9 mouse cellular contexts compared by ENCODE assay signal in genomic region chr1:194839230-194839910, GRCm38 (mm10).
DNase-seq lines count a peak whose midpoint lies in the region; ATAC-seq and TF ChIP-seq lines count a peak whose summit lies in the region.
"Had no signal": no experiment of that assay in that cellular context is flagged by ENCODE, and none has a peak within 500 bp of the region (broad histone marks: within the 10 kb centered on the region; RNA-seq: fewer than 3 reads in every experiment).

No protein-coding gene starts in this region.

- H3K4me1 ChIP-seq in lung, postnatal 0 days (ENCODE audit: insufficient read depth, low read depth, low read length), result no peaks in the 10 kb centered on the region
- H3K4me1 ChIP-seq: limb, embryonic 15.5 days had no signal

- H3K36me3 ChIP-seq in lung, postnatal 0 days (ENCODE audit: insufficient read depth, low read length), result no peaks in the 10 kb centered on the region
- H3K36me3 ChIP-seq: limb, embryonic 15.5 days had no signal

- 7% methylated on average over 1 of the region's 1 CpGs for WGBS in lung, postnatal 0 days

- H3K4me3 ChIP-seq in lung, postnatal 0 days (ENCODE audit: low read depth, low read length), result no peak overlapping the region
- H3K4me3 ChIP-seq: limb, embryonic 15.5 days had no signal

- H3K27me3 ChIP-seq in lung, postnatal 0 days (replicated peaks; ENCODE audit: insufficient read depth, low read length), result no peaks in the 10 kb centered on the region
- H3K27me3 ChIP-seq: limb, embryonic 15.5 days had no signal

- intact Hi-C loops in heart, postnatal 10 days (cut with DNase I), result loop anchor here (2.0 to 5.0 kb wide), 3 partner anchors 38 to 123 kb away; no protein-coding TSS in a partner anchor

- DNase-seq in adrenal gland, postnatal 10 days, result peak; percentile 63
- DNase-seq in adrenal gland, adult 8-10 months, result no peak
- peak; percentile 29 to 80 for DNase-seq in layer of hippocampus, adult 18-20 months (ENCODE audit: low spot score in 2 of 2)
- DNase-seq in layer of hippocampus, adult 9-11 months, result no peak
- DNase-seq in adrenal gland, postnatal 14 days, result peak; percentile 48
- DNase-seq in heart, postnatal 10 days, result peak; percentile 48 to 70
- DNase-seq in lung, postnatal 0 days (ENCODE audit: low spot score), result peak; percentile 51
- DNase-seq in Muller cell, postnatal 12 days (ENCODE audit: inconsistent ontology term), result no peak

- no peaks in the 10 kb centered on the region for H3K9me3 ChIP-seq in lung, postnatal 0 days (ENCODE audit: low read length)
- H3K9me3 ChIP-seq: limb, embryonic 15.5 days had no signal

- no peak overlapping the region for H3K27ac ChIP-seq in lung, postnatal 0 days (ENCODE audit: low read length)
- H3K27ac ChIP-seq: limb, embryonic 15.5 days had no signal

- no peak overlapping the region for H3K9ac ChIP-seq in lung, postnatal 0 days (replicated peaks; ENCODE audit: low read depth)
- H3K9ac ChIP-seq: limb, embryonic 15.5 days had no signal

- peak; percentile 67 for TF ChIP-seq CTCF in lung, postnatal 0 days (IDR thresholded peaks at IDR 0.05)

- TF ChIP-seq EP300 in lung, postnatal 0 days (IDR thresholded peaks at IDR 0.05), result no peak

- no peak for ATAC-seq in lung, postnatal 0 days

- H3K4me2 ChIP-seq in lung, postnatal 0 days (replicated peaks; ENCODE audit: low read depth, low read length), result no peak overlapping the region
- H3K4me2 ChIP-seq: limb, embryonic 15.5 days had no signal

Comparison
In these comparisons a context has a peak if more than half of its experiments do, and no peak if none do; other contexts are left out.
1. DNase-seq: peak in adrenal gland, postnatal 10 days (single experiment), layer of hippocampus, adult 18-20 months (2 of 2), adrenal gland, postnatal 14 days (single experiment), heart, postnatal 10 days (2 of 2) and lung, postnatal 0 days (single experiment); none in adrenal gland, adult 8-10 months (single experiment), layer of hippocampus, adult 9-11 months (single experiment) and Muller cell, postnatal 12 days (single experiment).